Mouse (Mus musculus) G1E-ER4 (cell line): ENCODE results near the gene Prdm9. TPM values are rescaled to one million over a fixed set of nuclear protein-coding genes. Genes with fewer than 3 reads are reported as not detected.

ENCODE experiments used
- GATA1 ChIP-seq: IDR thresholded peaks from one replicate; pipeline ENCODE4 v1.8.0; 2012; ENCODE audit warnings: low read length, inconsistent platforms
- polyA plus RNA-seq: library from polyadenylated mRNA; stranded (reverse); fragments of >175 nt; gene quantifications from 2 replicates; pipeline ENCODE4 v1.2.3, GENCODE M21; 2012

Prdm9 gene
- polyA plus RNA-seq, 1 experiment: 0.41 TPM

DNA sequence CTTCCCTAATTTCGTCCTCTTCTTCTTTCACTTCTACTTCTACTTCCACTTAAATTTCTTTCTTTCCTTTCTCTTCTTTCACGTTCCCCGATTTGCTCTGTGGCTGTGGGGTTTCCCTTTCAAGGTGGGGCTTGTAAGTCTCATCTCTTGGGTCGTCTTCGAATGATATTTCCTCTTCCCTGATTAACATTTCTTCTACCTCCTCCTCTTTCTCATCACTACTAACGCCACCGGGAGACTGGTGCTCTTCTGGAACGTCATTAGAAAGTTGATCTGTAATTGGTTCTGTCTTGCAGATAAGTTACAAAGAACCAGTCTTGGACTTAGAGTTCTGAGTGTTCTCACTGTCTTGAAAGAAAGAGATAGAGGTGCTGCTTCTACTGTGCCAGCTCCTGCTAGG, 28.2 kb downstream of the Prdm9 start:
- TF ChIP-seq GATA1: no peak

DNA sequence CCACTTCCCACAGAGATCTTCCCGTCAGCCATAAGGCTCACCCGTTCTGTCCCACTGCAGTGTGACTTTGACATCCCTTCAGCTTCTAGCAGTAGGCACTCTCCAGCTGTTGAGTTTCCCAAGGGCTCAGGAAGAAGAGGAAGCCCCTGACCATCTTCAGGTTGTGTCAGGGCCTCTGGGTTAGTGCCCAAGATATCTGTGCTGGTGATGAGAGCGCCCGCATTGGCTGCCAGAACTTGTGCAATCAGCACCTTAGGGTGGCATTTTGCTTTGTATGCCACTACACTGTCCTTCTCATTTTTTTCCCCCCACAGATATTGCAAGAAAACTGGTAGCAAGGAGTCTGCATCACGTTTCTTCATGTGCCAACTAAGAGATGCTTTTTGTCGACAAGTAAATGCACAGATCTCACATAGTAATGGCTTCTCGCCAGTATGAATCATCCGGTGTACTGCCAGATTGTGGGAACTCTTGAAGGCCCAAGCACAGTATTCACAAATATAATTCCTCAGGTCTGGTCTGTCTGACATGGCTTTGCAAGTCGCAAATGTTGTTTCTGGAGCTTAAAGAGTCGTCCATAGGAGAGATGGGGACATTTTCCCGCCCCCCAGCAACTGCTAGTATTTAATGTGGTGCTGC, 28.9 kb downstream of the Prdm9 start:
- TF ChIP-seq GATA1: no peak

DNA sequence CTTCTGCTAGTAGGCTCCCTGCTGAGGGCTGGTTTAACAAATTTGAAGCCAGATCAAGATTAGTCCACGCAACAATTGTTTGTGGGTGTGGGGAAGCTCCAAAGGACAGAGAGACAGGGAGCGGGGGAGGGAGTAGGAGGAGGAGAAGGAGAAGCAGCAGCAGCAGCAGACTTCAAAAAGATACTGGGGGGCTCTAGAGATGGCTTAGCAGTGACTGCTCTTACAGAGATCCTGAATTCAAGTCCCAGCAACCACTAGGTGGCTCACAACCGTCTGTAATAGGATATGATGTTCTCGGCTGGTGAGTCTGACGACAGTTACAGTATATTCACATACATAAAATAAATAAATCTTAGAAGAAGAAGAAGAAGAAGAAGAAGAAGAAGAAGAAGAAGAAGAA, 34.0 kb downstream of the Prdm9 start:
- no peak for TF ChIP-seq GATA1

DNA sequence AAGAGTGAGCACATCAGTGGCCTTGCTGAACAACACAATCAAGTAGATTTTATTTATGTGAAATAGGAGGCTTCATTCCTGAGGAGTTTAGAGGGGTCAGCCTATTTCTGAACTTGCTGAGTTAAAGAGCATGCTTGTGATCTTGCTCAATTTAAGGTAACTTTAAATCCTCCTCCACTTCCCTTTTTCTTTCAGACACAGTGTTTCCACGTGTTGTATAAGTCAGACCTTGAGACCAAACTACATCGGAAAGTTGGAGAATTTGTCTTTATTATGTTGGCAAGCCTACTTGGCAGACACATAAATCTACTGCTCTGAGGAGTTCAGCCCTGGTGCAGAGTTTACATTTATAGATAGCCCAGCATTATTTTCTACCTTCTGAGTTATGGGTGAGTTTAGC, 35.3 kb downstream of the Prdm9 start:
- TF ChIP-seq GATA1: no peak

DNA sequence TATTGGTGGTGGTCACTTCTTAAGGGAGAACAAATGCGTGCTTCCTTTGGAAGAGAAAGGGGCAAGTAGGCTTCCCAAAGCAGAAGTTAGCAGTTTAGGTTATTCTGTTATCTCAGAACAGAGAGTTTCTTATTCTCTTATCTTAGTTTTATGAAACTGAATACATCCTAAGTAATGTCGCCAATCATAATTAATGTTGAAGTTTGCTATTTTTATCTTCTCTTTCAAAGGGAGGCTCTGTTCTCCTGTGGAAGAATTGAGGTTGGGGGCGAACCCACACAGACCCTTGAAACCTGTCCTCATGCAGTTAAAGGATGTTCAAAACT, 36.4 kb downstream of the Prdm9 start:
- no peak for TF ChIP-seq GATA1

DNA sequence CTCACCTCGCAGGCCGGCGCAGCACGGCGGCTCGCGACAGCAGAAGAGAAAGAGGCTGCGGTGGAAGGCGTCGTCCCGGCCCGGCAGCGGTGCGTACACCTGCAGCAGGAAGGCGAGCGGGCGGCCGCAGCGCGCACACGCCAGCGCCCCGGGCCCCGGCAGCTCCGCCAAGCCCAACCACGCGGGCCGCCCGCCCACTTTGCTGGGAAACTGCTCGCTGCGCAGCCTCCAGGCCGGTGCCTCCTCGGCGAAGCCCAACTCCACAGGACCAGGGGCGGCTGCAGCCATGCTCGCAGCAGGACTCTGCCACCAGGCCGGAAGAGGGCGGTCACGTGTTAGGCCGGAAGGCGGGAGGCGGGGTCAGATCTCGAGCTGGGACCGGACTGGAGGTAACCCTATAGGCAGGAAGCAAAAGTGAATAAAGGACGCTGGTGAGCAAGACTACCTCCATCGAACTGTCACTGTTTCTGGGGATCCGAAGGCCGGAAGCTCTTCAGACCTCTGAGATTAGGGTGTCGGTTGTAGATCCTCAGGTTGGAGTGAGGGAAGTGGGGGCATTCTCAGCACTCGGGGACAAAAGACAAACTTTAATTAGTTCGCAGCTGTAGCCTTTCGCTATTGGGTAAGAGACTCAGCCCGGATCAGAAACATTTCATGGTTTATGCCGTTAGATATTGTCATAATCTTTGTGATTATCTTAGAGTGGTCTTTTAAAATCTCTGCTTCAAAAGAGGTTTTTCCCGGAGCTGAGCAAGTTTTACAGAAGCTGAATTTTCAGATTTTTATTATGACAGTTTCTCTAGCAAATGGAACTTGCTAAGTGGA, 37.0 kb downstream of the Prdm9 start, which contains the start of gene Pdcd2:
Gene Pdcd2, minus strand, starts transcription at position 316 of the 825 bp plus-strand sequence.
- TF ChIP-seq GATA1: no peak

DNA sequence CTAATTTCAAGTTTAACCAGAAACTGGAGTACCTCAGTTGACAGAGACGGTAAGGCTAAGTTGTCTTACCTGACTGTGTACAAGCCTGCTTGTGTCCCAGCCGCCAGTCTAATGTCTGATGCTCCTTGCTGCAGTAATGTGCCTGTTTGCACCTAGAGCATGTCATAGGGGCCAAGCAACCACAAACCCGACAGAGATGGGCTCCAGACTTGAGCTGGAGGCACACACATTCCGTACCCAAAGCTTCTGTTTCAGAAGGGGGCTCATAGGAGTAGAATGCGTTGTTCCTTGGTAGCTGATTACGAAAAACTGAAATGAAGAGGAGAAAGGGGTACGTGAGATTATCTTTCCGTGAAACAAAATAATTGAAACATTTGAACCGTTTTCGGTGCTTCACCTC, 37.9 kb downstream of the Prdm9 start:
- TF ChIP-seq GATA1: no peak

DNA sequence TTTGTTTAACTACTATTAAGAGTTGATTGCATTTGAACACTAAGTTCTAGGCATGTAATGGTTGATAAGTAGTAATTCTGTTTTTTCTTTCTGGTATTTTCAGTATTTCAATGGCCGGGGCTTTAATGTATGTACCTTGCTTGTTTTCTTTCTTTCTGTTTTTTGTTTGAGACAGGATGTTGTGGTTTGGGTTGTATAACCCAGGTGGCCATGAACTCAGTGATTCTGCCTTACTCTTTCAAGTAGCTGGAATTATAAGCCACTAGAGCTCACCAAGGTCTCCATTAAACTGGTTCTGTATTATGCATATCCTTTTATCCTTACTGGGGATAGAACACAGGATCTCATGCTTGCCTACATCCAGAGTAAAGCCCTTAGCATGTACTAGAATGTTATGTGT, 45.4 kb downstream of the Prdm9 start:
- TF ChIP-seq GATA1: no peak

DNA sequence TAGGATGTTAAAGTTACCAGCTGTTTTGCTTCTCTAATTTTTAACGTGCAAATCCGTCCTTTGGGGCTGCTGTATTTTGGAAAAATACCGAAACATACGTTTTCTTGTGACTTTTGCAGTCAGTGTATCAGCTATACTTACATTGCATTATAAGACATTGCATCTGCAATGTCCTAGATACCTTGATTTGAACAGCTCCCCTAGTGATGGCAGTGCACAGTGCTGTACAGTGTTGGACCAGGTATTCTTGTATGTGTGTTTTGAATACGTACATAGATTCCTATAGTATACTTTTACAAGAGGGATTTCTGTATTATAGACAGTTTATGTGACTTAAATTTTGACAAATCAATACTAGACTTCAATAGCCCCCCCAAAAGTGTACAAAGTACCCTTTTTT, 46.0 kb downstream of the Prdm9 start:
- no peak for TF ChIP-seq GATA1

DNA sequence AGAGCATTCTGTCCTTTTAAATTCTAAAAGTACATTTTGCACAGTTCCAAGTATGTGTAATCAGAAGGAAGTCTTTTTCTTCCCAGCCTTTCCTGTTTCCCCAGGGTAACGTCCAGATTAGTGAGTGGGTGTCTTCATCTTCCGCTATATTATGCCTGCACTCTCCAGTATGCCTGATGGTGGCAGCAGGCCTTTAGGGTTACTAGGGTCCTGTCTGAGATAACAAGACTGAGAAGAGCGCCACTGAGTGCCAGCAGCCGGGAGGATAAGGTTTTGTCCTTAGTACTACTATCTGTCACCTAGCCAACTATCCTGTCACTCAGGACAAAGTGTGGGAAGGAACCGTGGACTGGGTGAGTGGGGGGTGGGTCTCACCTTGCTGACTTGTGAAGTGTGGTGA, 46.4 kb downstream of the Prdm9 start:
- no peak for TF ChIP-seq GATA1

DNA sequence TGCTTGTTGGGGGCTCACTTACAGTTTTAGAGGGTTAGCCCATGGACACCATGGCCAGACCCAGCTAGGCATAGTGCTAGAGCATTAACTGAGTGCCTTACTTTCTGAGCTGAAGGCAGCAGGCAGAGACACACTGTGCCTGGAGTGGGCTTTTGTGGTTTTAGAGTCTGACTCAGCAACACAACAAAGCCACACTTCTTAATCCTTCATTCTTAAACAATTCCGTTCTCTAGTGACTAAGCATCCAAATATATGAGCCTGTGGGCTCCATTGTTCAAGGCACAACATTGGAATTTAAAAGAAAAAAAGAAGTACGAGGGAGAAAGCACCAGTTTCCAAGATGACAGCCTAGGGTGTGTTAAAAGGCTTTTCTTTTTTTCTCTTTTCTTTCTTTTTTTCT, 53.5 kb downstream of the Prdm9 start:
- no peak for TF ChIP-seq GATA1

DNA sequence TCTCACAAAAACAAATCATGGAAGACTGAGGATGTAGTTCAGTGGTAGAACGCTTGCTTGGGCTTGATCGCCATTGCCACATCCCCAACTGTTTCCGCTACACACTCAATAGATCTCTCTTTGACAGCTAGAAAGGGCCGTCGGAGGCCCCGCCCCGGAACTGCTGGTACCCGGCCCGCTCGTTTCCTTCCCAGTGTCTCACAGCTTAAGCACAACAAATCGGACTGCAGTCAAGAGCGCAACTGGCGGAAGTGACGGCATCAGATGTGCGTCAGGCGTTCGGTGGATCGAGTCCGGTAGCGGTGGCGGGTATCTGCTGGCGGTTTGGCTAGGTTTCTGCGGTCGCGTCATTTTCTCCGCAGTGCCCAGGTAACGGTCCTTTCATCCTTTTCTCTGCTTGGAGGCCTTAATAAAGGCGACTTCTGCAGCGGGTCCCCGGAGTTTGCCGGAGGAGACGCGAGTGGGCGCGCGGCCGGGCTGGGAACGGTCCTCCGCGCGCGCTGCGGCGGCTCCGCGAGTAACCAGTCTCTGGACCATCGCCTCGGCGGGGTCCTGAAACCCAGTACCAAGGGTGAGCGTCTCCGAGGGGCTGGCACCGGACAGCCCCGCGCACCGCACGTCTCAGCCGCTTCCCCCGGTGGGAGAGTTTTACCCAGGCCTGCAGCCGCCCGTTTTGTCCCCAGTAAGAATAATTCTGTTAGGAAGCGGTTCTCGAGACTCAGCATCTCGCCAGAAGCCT, 64.3 kb downstream of the Prdm9 start, which contains the start of the genes Psmb1 and Tbp:
Gene Psmb1, minus strand, starts transcription at position 96 of the 739 bp plus-strand sequence.
Gene Tbp, plus strand, starts transcription at position 233 of the 739 bp plus-strand sequence.
- no peak for TF ChIP-seq GATA1

DNA sequence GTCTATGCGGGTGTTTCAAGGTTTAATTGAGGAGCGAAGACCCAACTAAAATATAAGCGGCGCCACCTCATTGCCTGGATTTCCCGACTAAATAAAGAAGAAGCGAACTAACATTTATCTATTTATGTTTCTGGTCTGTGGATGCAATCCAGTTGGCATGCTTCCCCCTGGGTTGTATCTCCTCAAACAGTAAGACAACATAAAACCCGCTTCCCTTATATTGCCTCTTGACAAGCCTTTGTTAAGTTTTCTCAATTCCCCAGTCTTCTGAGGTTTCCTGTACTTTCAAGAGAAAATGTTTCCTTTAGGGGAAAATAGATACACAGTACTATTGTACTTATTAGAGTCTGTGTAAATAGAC, 65.4 kb downstream of the Prdm9 start:
- TF ChIP-seq GATA1: no peak

DNA sequence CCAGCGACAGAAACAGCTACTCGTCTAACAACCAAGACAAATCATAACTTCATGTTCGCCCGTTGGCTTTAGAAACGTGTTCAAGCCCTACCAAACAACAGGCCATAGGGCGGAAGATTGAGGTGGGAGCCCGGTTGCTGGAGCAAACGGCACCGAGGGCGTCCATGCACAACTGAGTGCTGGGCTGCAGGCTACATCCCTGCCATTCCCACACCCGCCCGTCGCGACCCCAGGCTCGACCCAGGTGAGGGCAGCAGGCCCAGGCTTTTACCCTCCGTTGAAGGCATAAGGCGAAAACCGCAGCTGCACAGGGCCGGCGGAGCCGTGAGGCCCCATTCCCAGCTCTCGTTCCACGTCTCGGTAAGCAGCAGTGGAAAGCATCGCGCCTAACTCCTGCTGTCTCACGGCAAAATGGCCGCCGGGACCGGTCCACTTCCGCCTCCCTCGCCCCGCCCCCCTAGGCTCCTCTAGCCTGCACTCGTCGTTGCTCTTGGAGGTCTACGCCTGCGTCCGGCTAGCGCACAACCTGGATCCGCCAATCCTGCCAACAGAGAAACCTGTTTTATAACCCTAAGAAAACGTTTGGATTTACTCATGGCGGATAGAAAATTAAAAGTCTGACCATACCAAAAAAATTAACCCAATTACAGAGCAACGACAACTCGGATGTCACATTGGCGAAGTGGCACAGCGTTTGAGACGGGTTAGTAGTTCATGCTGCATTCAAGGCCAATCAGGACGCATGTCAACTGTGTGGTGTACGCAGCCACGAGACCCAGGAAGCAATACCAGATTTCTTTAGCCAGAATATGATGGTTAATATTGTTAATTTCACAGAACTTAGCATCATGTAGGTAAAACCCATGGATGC, 66.0 kb downstream of the Prdm9 start:
- TF ChIP-seq GATA1: no peak

Other genes starting within 250 kb of the Prdm9 start
- gene Dll1, start 187.5 kb downstream of the Prdm9 start, polyA plus RNA-seq: not detected in 2 replicates
- 2.9 and 4.7 TPM in 2 replicates for gene Fam120b, start 168.2 kb downstream of the Prdm9 start, polyA plus RNA-seq
- gene Psmb1, start 64.6 kb downstream of the Prdm9 start, polyA plus RNA-seq: 11.3 and 54.9 TPM in 2 replicates
- 4.4 and 5.7 TPM in 2 replicates for gene Tbp, start 64.5 kb downstream of the Prdm9 start, polyA plus RNA-seq
- 143 and 197 TPM in 2 replicates for gene Pdcd2, start 37.1 kb downstream of the Prdm9 start, polyA plus RNA-seq
- 91.2 and 118 TPM in 2 replicates for gene Chd1, start 140.6 kb upstream of the Prdm9 start, polyA plus RNA-seq